In genomic region chr6:51460363-51460762, GRCm38 (mm10) we compare ENCODE assay signal across 22 mouse cellular contexts. TPM values are rescaled to one million over a fixed set of nuclear protein-coding genes. Genes with fewer than 3 reads are reported as not detected.
DNase-seq lines count a peak whose midpoint lies in the region; ATAC-seq and TF ChIP-seq lines count a peak whose summit lies in the region.
"Had no signal": no experiment of that assay in that cellular context is flagged by ENCODE, and none has a peak within 500 bp of the region (broad histone marks: within the 10 kb centered on the region; RNA-seq: fewer than 3 reads in every experiment).

No protein-coding gene starts in this region.

- peak; percentile 42 for DNase-seq in hindbrain, embryonic 11.5 days (ENCODE audit: low spot score)
- DNase-seq in hindbrain, postnatal 0 days (ENCODE audit: low spot score): no peak
- DNase-seq in 3T3-L1 (ENCODE audit: low read depth, low spot score): peak; percentile 50
- DNase-seq in MEL (ENCODE audit: low read depth, low spot score): no peak
- no peak for DNase-seq in gastrocnemius, adult 2 months
- DNase-seq in kidney, adult 18-20 months: no peak
- DNase-seq: adrenal gland, adult 2 months; cerebellum, adult 2 months; cerebellum, postnatal 36 days; right cerebral cortex, postnatal 25 days had no signal

- H3K9ac ChIP-seq in hindbrain, embryonic 11.5 days (ENCODE audit: low read depth, low read length): no peak overlapping the region
- no peak overlapping the region for H3K9ac ChIP-seq in hindbrain, postnatal 0 days (replicated peaks; ENCODE audit: low read length)
- H3K9ac ChIP-seq in MEL (ENCODE audit: control insufficient read depth, low read depth, low read length, poor library complexity, severe bottlenecking): no peak overlapping the region
- H3K9ac ChIP-seq: embryonic facial prominence, embryonic 12.5 days; forebrain, embryonic 15.5 days; hindbrain, embryonic 12.5 days; kidney, embryonic 15.5 days; limb, embryonic 15.5 days; lung, embryonic 15.5 days; midbrain, embryonic 12.5 days had no signal

- no peak for TF ChIP-seq RAD21 in MEL (IDR thresholded peaks at IDR 0.05; ENCODE audit: low read depth, low read length)

- intact Hi-C loops in gastrocnemius, adult 2 months (cut with DNase I): no loop called here

- peaks cover 11% of the 10 kb centered on the region for H3K36me3 ChIP-seq in hindbrain, embryonic 11.5 days (ENCODE audit: control insufficient read depth, insufficient read depth, low read length)
- peaks cover 26% of the 10 kb centered on the region for H3K36me3 ChIP-seq in hindbrain, postnatal 0 days (ENCODE audit: insufficient read depth, low read length)
- H3K36me3 ChIP-seq in MEL (ENCODE audit: control insufficient read depth in 1 of 2, insufficient read depth in 2 of 2, low read length in 2 of 2): peaks cover 40 to 46% of the 10 kb centered on the region in 2 experiments

- TF ChIP-seq POLR2A in MEL (IDR thresholded peaks at IDR 0.05; ENCODE audit: control insufficient read depth in 1 of 2, insufficient read depth in 1 of 2, low read depth in 1 of 2, low read length in 2 of 2, poor library complexity in 1 of 2): 0 out of 4 replicates have a peak, but pooled peaks of 1 of the 2 experiments have one; percentile 7

- 85% methylated on average over 3 of the region's 3 CpGs for WGBS in hindbrain, embryonic 11.5 days
- 85% methylated on average over 3 of the region's 3 CpGs for WGBS in hindbrain, postnatal 0 days

- H3K79me2 ChIP-seq in MEL (ENCODE audit: control insufficient read depth, insufficient read depth, low read length, poor library complexity): peaks cover 5% of the 10 kb centered on the region; the same call in 1 of the 2 replicates

- H3K9me3 ChIP-seq in hindbrain, embryonic 11.5 days (ENCODE audit: control insufficient read depth, low read length): no peaks in the 10 kb centered on the region
- H3K9me3 ChIP-seq in hindbrain, postnatal 0 days (ENCODE audit: low read length): no peaks in the 10 kb centered on the region
- no peaks in the 10 kb centered on the region for H3K9me3 ChIP-seq in MEL (replicated peaks; ENCODE audit: insufficient read depth, low read length)
- H3K9me3 ChIP-seq: embryonic facial prominence, embryonic 12.5 days; forebrain, embryonic 15.5 days; G1E; heart, embryonic 10.5 days; hindbrain, embryonic 12.5 days; kidney, embryonic 15.5 days; limb, embryonic 15.5 days; lung, embryonic 15.5 days; midbrain, embryonic 12.5 days had no signal

- no peaks in the 10 kb centered on the region for H3K27me3 ChIP-seq in hindbrain, embryonic 11.5 days (ENCODE audit: control insufficient read depth, insufficient read depth, low read length)
- H3K27me3 ChIP-seq in hindbrain, postnatal 0 days (ENCODE audit: insufficient read depth, low read length): no peaks in the 10 kb centered on the region
- H3K27me3 ChIP-seq in MEL (ENCODE audit: control insufficient read depth in 1 of 2, insufficient read depth in 2 of 2, low read length in 2 of 2): no peaks in the 10 kb centered on the region
- H3K27me3 ChIP-seq: embryonic facial prominence, embryonic 12.5 days; forebrain, embryonic 15.5 days; hindbrain, embryonic 12.5 days; kidney, embryonic 15.5 days; limb, embryonic 15.5 days; lung, embryonic 15.5 days; midbrain, embryonic 12.5 days had no signal

- no peak overlapping the region for H3K27ac ChIP-seq in hindbrain, embryonic 11.5 days (ENCODE audit: low read depth, low read length)
- no peak overlapping the region for H3K27ac ChIP-seq in hindbrain, postnatal 0 days
- H3K27ac ChIP-seq in MEL (ENCODE audit: control insufficient read depth, low read depth, low read length): 0 out of 2 replicates have a peak overlapping the region, but pooled peaks have one; percentile 23
- H3K27ac ChIP-seq in gastrocnemius, adult 2 months: no peak overlapping the region
- H3K27ac ChIP-seq: embryonic facial prominence, embryonic 12.5 days; forebrain, embryonic 15.5 days; heart, embryonic 10.5 days; hindbrain, embryonic 12.5 days; kidney, embryonic 15.5 days; limb, embryonic 15.5 days; lung, embryonic 15.5 days; macrophage; midbrain, embryonic 12.5 days had no signal

- no peak for TF ChIP-seq EP300 in MEL (IDR thresholded peaks at IDR 0.05; ENCODE audit: low read depth in 1 of 2, low read length in 2 of 2)

- H3K4me1 ChIP-seq in hindbrain, embryonic 11.5 days (replicated peaks; ENCODE audit: control insufficient read depth, insufficient read depth, low read length): no peaks in the 10 kb centered on the region
- H3K4me1 ChIP-seq in hindbrain, postnatal 0 days (ENCODE audit: insufficient read depth, low read length): no peaks in the 10 kb centered on the region
- no peaks in the 10 kb centered on the region for H3K4me1 ChIP-seq in MEL (ENCODE audit: control insufficient read depth in 1 of 2, insufficient read depth in 2 of 2, low read length in 2 of 2)
- H3K4me1 ChIP-seq: heart, embryonic 10.5 days; limb, embryonic 15.5 days had no signal

- TF ChIP-seq CTCF in hindbrain, postnatal 0 days (IDR thresholded peaks at IDR 0.05; ENCODE audit: low read depth): no peak
- TF ChIP-seq CTCF in MEL (IDR thresholded peaks at IDR 0.05 in 2 of 3, conservative IDR thresholded peaks at IDR 0.05 in 1 of 3; ENCODE audit: control insufficient read depth in 1 of 3, insufficient read depth in 1 of 3, low read depth in 2 of 3, low read length in 3 of 3, poor library complexity in 1 of 3, severe bottlenecking in 1 of 3): no peak
- TF ChIP-seq CTCF in gastrocnemius, adult 2 months (IDR thresholded peaks at IDR 0.05): no peak

- ATAC-seq in hindbrain, embryonic 11.5 days (ENCODE audit: low FRiP score): no peak
- ATAC-seq in hindbrain, postnatal 0 days: no peak
- ATAC-seq in megakaryocyte progenitor cell, adult 5-6 weeks (replicated peaks; ENCODE audit: poor library complexity): 0 out of 2 replicates have a peak, but pooled peaks have one; percentile 1

- H3K4me2 ChIP-seq in hindbrain, embryonic 11.5 days (replicated peaks; ENCODE audit: low read depth, low read length): no peak overlapping the region
- no peak overlapping the region for H3K4me2 ChIP-seq in hindbrain, postnatal 0 days (ENCODE audit: low read depth, low read length)
- H3K4me2 ChIP-seq: embryonic facial prominence, embryonic 12.5 days; forebrain, embryonic 15.5 days; hindbrain, embryonic 12.5 days; kidney, embryonic 15.5 days; limb, embryonic 15.5 days; lung, embryonic 15.5 days; midbrain, embryonic 12.5 days had no signal

- no peak overlapping the region for H3K4me3 ChIP-seq in hindbrain, embryonic 11.5 days (ENCODE audit: low read depth, low read length)
- no peak overlapping the region for H3K4me3 ChIP-seq in hindbrain, postnatal 0 days (ENCODE audit: low read length)
- no peak overlapping the region for H3K4me3 ChIP-seq in MEL (ENCODE audit: control insufficient read depth in 1 of 2, insufficient read depth in 1 of 2, low read depth in 2 of 2, low read length in 2 of 2)
- H3K4me3 ChIP-seq in gastrocnemius, adult 2 months: no peak overlapping the region
- H3K4me3 ChIP-seq: embryonic facial prominence, embryonic 12.5 days; erythroblast, embryonic 14.5 days; forebrain, embryonic 15.5 days; heart, embryonic 10.5 days; hindbrain, embryonic 12.5 days; kidney, embryonic 15.5 days; limb, embryonic 15.5 days; lung, embryonic 15.5 days; midbrain, embryonic 12.5 days had no signal

TF ChIP-seq in MEL, 35 proteins besides CTCF, POLR2A, EP300 and RAD21 (continues in another document):
- TF ChIP-seq SIN3A (IDR thresholded peaks at IDR 0.05; ENCODE audit: low read length): no peak
- TF ChIP-seq TCF12 (IDR thresholded peaks at IDR 0.05; ENCODE audit: low read depth, low read length): no peak
- no peak for TF ChIP-seq BHLHE40 (IDR thresholded peaks at IDR 0.05; ENCODE audit: borderline replicate concordance, low read depth, low read length)
- TF ChIP-seq USF1 (IDR thresholded peaks at IDR 0.05; ENCODE audit: low read depth, low read length): no peak
- TF ChIP-seq MYB (IDR thresholded peaks at IDR 0.05; ENCODE audit: low read depth, low read length): no peak
- TF ChIP-seq ETS1 (IDR thresholded peaks at IDR 0.05; ENCODE audit: low read depth, low read length): no peak
- TF ChIP-seq NRF1 (IDR thresholded peaks at IDR 0.05; ENCODE audit: insufficient read depth, low read depth, low read length, poor library complexity, severe bottlenecking): no peak
- TF ChIP-seq CHD1 (IDR thresholded peaks at IDR 0.05; ENCODE audit: low read depth, low read length): no peak
- no peak for TF ChIP-seq MXI1 (IDR thresholded peaks at IDR 0.05; ENCODE audit: low read depth, low read length)

RNA-seq across cellular contexts. Expression of gene Hnrnpa2b1, which starts 9.3 kb away (rescaled TPM):
- 1,561 and 1,692 TPM in 2 replicates for polyA plus RNA-seq in hindbrain, embryonic 11.5 days (2014; fragmentation: Nextera tagmentation; extraction: Ambion mirVana)
- total RNA-seq in hindbrain, postnatal 0 days (2014; rRNA removed): 143 and 192 TPM in 2 replicates
- 876 and 940 TPM in 2 replicates for polyA plus RNA-seq in hindbrain, postnatal 0 days (2015; fragmentation: Nextera tagmentation; extraction: Ambion mirVana)
- 635 and 657 TPM in 2 replicates for total RNA-seq in MEL (2012; rRNA removed)
- polyA plus RNA-seq in MEL (2012; ENCODE audit: insufficient read depth in 1 of 2, insufficient read length in 2 of 2, low read depth in 1 of 2, low replicate concordance in 2 of 2, missing spikeins in 1 of 2): 1,000 to 10,000 TPM; 1,226 to 1,710 TPM
- 1,568 and 1,722 TPM in 2 replicates for total RNA-seq in megakaryocyte progenitor cell, adult 5-6 weeks (2015)
- 1,303 and 1,754 TPM in 2 replicates for total RNA-seq in megakaryocyte progenitor cell, adult 5-6 weeks (2017)
- 100 to 1,000 TPM; 290 to 399 TPM for total RNA-seq in gastrocnemius, adult 2 months (2021)

RNA-seq across cellular contexts. Expression of gene Cbx3, which starts 9.8 kb away (rescaled TPM):
- 660 and 672 TPM in 2 replicates for polyA plus RNA-seq in hindbrain, embryonic 11.5 days (2014; fragmentation: Nextera tagmentation; extraction: Ambion mirVana)
- 82.1 and 87.9 TPM in 2 replicates for total RNA-seq in hindbrain, postnatal 0 days (2014; rRNA removed)
- 463 and 522 TPM in 2 replicates for polyA plus RNA-seq in hindbrain, postnatal 0 days (2015; fragmentation: Nextera tagmentation; extraction: Ambion mirVana)
- 250 and 253 TPM in 2 replicates for total RNA-seq in MEL (2012; rRNA removed)
- polyA plus RNA-seq in MEL (2012; ENCODE audit: insufficient read depth in 1 of 2, insufficient read length in 2 of 2, low read depth in 1 of 2, low replicate concordance in 2 of 2, missing spikeins in 1 of 2): 100 to 1,000 TPM in 1 of 2 experiments, not detected in 1; 177 TPM
- total RNA-seq in megakaryocyte progenitor cell, adult 5-6 weeks (2015): 277 and 292 TPM in 2 replicates
- total RNA-seq in megakaryocyte progenitor cell, adult 5-6 weeks (2017): 426 and 503 TPM in 2 replicates
- 10 to 100 TPM; 38.6 to 51.1 TPM for total RNA-seq in gastrocnemius, adult 2 months (2021)

RNA-seq across cellular contexts. Expression of gene Nfe2l3, which starts 27.9 kb away (rescaled TPM):
- polyA plus RNA-seq in hindbrain, embryonic 11.5 days (2014; fragmentation: Nextera tagmentation; extraction: Ambion mirVana): 2.6 and 2.7 TPM in 2 replicates
- 7.8 and 11.5 TPM in 2 replicates for total RNA-seq in hindbrain, postnatal 0 days (2014; rRNA removed)
- 5.2 and 5.3 TPM in 2 replicates for polyA plus RNA-seq in hindbrain, postnatal 0 days (2015; fragmentation: Nextera tagmentation; extraction: Ambion mirVana)
- total RNA-seq in MEL (2012; rRNA removed): 0.07 and 0.15 TPM in 2 replicates
- polyA plus RNA-seq in MEL (2012; ENCODE audit: insufficient read depth in 1 of 2, insufficient read length in 2 of 2, low read depth in 1 of 2, low replicate concordance in 2 of 2, missing spikeins in 1 of 2): under 1 TPM in 1 of 2 experiments, not detected in 1; 0.21 TPM
- total RNA-seq in megakaryocyte progenitor cell, adult 5-6 weeks (2015): not detected in 2 replicates
- 0.30 TPM in 1 of 2 replicates, not detected in the other for total RNA-seq in megakaryocyte progenitor cell, adult 5-6 weeks (2017)
- total RNA-seq in gastrocnemius, adult 2 months (2021): not detected
- polyA plus RNA-seq: erythroblast, embryonic 14.5 days; G1E; macrophage had no signal

Comparison
In these comparisons a context has a peak if more than half of its experiments do, and no peak if none do; other contexts are left out.
1. DNase-seq: peak in hindbrain, embryonic 11.5 days (single experiment) and 3T3-L1 (single experiment); none in hindbrain, postnatal 0 days (single experiment), MEL (single experiment), gastrocnemius, adult 2 months (single experiment) and kidney, adult 18-20 months (single experiment).